Mouse (Mus musculus) intestine, embryonic 15.5 days (tissue): ENCODE results near the gene Slc24a1. TPM values are rescaled to one million over a fixed set of nuclear protein-coding genes. Genes with fewer than 3 reads are reported as not detected.

ENCODE experiments used
- ATAC-seq: fragments of 200-750 bp; cut with Nextera tagmentation; 2 replicates; pipeline ENCODE4 v1.8.0; 2017; ENCODE audit warnings: moderate TSS enrichment, moderate library complexity
- H3K27ac ChIP-seq: fragments of 300-500 bp; sonication (generic); 2 replicates; pipeline ENCODE4 v1.5.1; 2015; ENCODE audit warnings: mild to moderate bottlenecking, inconsistent platforms
- H3K27me3 ChIP-seq: fragments of 300-500 bp; sonication (generic); replicated peaks from 2 replicates; pipeline ENCODE4 v1.6.1; 2015; ENCODE audit warnings: inconsistent platforms
- H3K36me3 ChIP-seq: fragments of 300-500 bp; sonication (generic); 2 replicates; pipeline ENCODE4 v1.6.1; 2015; ENCODE audit warnings: inconsistent platforms
- H3K4me1 ChIP-seq: fragments of 300-500 bp; sonication (generic); replicated peaks from 2 replicates; pipeline ENCODE4 v1.6.1; 2015; ENCODE audit warnings: inconsistent platforms
- H3K4me2 ChIP-seq: fragments of 300-500 bp; sonication (generic); replicated peaks from 2 replicates; pipeline ENCODE4 v1.6.1; 2015; ENCODE audit warnings: mild to moderate bottlenecking, inconsistent platforms
- H3K4me3 ChIP-seq: fragments of 300-500 bp; sonication (generic); replicated peaks from 2 replicates; pipeline ENCODE4 v1.5.1; 2015; ENCODE audit warnings: inconsistent platforms
- H3K9ac ChIP-seq: fragments of 300-500 bp; sonication (generic); 2 replicates; pipeline ENCODE4 v1.6.1; 2015; ENCODE audit warnings: inconsistent platforms
- H3K9me3 ChIP-seq: fragments of 300-500 bp; sonication (generic); 2 replicates; pipeline ENCODE4 v1.6.1; 2016; ENCODE audit warnings: inconsistent platforms
- WGBS: fragments of 180-500 bp; shearing (Covaris S2); methylation state at CpG from one replicate; pipeline ENCODE4 v1.1.7; 2015; 5-methylcytosine and 5-hydroxymethylcytosine counted together
- polyA plus RNA-seq: library from polyadenylated mRNA; unstranded; fragments of >200 nt; fragmentation: Nextera tagmentation; extraction: Ambion mirVana; gene quantifications from 2 replicates; pipeline ENCODE4 v1.2.1, GENCODE M21; 2015

The Slc24a1 gene
- polyA plus RNA-seq, 1 experiment from 2014 or later, result 0.06 TPM

GRCm38 (mm10) chr9:64934015-64934754 lies 17.2 kb downstream of the Slc24a1 start:
- ATAC-seq, result peak; percentile 60
- WGBS, result 35% methylated on average over 15 of the region's 15 CpGs
- peaks cover 6% of the 10 kb centered on the region; the same call in 1 of the 2 replicates for H3K4me1 ChIP-seq
- no peak overlapping the region; the same call in 1 of the 2 replicates for H3K4me2 ChIP-seq
- H3K36me3 ChIP-seq, result no peaks in the 10 kb centered on the region
- no peak overlapping the region for H3K27ac ChIP-seq
- H3K9me3 ChIP-seq, result no peaks in the 10 kb centered on the region
- no peaks in the 10 kb centered on the region for H3K27me3 ChIP-seq
- no peak overlapping the region for H3K4me3 ChIP-seq
- H3K9ac ChIP-seq, result no peak overlapping the region

DNA sequence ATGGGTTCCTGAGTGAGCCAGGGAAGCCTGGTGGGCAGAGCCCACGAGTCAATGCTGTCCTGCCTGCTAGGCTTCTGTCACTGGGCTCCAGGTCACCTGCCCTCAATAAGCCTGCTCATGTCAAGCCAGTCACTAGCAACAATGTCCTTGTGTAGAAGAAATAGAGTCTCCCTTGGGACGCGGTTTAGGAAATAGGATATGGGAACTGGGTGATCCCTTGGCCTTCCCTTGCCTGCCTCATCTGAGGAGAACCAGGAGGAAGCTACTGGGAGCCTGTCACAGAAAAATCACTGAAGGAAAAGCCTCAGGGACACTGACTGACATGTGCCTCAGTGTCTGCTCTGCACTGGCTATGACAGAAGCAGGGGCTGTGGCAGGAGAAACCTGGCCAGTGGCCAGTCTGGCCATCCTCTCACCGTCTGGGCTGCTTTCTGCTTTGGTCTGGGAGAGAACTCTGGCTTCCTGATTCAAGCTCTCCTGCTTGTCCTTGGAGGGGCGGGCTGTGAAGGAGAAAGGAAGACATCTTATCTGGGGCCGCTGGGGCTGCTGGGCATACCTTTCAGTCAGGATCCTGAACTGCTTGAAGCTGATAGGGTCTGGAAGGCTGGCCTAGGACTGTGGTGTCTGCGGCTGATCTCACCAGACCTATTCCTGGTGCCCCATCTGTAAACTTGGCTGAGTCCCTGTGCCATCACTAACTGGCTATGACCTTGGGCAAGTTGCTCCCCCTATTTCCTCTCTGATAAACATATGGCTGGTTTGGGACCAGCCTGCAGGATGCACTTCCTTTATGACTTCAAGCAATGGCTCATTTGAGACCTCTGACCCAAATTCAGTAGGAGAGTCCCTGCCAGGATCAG lies 19.4 kb downstream of the Slc24a1 start:
- no peak overlapping the region for H3K27ac ChIP-seq
- peaks cover 6% of the 10 kb centered on the region; the same call in 1 of the 2 replicates for H3K4me1 ChIP-seq
- H3K4me3 ChIP-seq, result no peak overlapping the region
- H3K4me2 ChIP-seq, result no peak overlapping the region
- no peak overlapping the region for H3K9ac ChIP-seq
- H3K9me3 ChIP-seq, result no peaks in the 10 kb centered on the region
- H3K27me3 ChIP-seq, result no peaks in the 10 kb centered on the region
- WGBS, result 74% methylated on average over 7 of the region's 7 CpGs
- no peak for ATAC-seq
- H3K36me3 ChIP-seq, result no peaks in the 10 kb centered on the region

- Histone ChIP-seq H3K4me1 (peaks cover 6% of the 10 kb centered on the region; the same call in 1 of the 2 replicates), H3K4me2 (no peak overlapping the region), H3K27ac (no peak overlapping the region), H3K9me3 (no peaks in the 10 kb centered on the region), H3K27me3 (no peaks in the 10 kb centered on the region), H3K4me3 (no peak overlapping the region), H3K36me3 (no peaks in the 10 kb centered on the region), H3K9ac (no peak overlapping the region)
- WGBS, result 75% methylated on average over 4 of the region's 4 CpGs
- ATAC-seq, result no peak
These were observed 21.2 kb downstream of the Slc24a1 start for GRCm38 (mm10) chr9:64930256-64930655.

GRCm38 (mm10) chr9:64926201-64926991 lies 25.0 kb downstream of the Slc24a1 start:
- no peak overlapping the region for H3K27ac ChIP-seq
- peak; percentile 62; the same call in 1 of the 2 replicates for ATAC-seq

GRCm38 (mm10) chr9:64925771-64926170 lies 25.6 kb downstream of the Slc24a1 start:
- Histone ChIP-seq H3K4me3 (no peak overlapping the region), H3K36me3 (no peaks in the 10 kb centered on the region), H3K27ac (no peak overlapping the region)

More at GRCm38 (mm10) chr9:64926201-64926991, 25.0 kb downstream of the Slc24a1 start:
- H3K4me3 ChIP-seq, result no peak overlapping the region
- H3K36me3 ChIP-seq, result no peaks in the 10 kb centered on the region
- H3K9ac ChIP-seq, result no peak overlapping the region
- H3K9me3 ChIP-seq, result no peaks in the 10 kb centered on the region
- no peaks in the 10 kb centered on the region for H3K4me1 ChIP-seq
- WGBS, result 70% methylated on average over 8 of the region's 8 CpGs
- H3K4me2 ChIP-seq, result no peak overlapping the region
- H3K27me3 ChIP-seq, result no peaks in the 10 kb centered on the region

GRCm38 (mm10) chr9:64918560-64918959 lies 32.8 kb downstream of the Slc24a1 start:
- peak; percentile 69; the same call in 1 of the 2 replicates for ATAC-seq
- Histone ChIP-seq H3K4me3 (peak overlapping the region; percentile 35), H3K4me2 (peak overlapping the region; percentile 56), H3K27ac (0 out of 2 replicates have a peak overlapping the region, but pooled peaks have one; percentile 2), H3K27me3 (no peaks in the 10 kb centered on the region), H3K9me3 (no peaks in the 10 kb centered on the region), H3K36me3 (no peaks in the 10 kb centered on the region), H3K4me1 (no peaks in the 10 kb centered on the region), H3K9ac (peak overlapping the region; percentile 29; the same call in 1 of the 2 replicates)
- WGBS, result 42% methylated on average over 16 of the region's 16 CpGs

More at GRCm38 (mm10) chr9:64925771-64926170, 25.6 kb downstream of the Slc24a1 start:
- ATAC-seq, result no peak
- Histone ChIP-seq H3K4me2 (no peak overlapping the region), H3K27me3 (no peaks in the 10 kb centered on the region), H3K9ac (no peak overlapping the region), H3K9me3 (no peaks in the 10 kb centered on the region), H3K4me1 (no peaks in the 10 kb centered on the region)
- WGBS, result 84% methylated on average over 5 of the region's 5 CpGs

DNA sequence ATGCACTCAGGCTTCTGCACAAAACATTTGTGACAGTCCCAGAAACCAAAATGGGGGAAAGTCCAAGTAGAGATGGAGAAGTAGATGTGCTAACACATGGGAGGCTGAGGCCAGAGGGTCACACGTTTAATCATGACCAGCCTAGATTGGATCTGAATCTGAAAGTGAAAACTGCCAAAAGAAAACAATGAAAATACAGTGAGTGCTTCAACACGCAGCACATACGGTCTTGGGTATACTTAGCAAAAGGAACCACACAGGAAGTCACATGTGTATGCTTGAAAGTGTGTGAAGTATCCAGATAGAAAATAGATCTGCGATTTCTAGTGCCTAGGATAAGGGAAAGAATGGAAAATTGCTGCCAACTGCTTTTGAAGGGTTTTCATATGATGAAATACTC lies 36.8 kb downstream of the Slc24a1 start:
- no peaks in the 10 kb centered on the region for H3K9me3 ChIP-seq
- 79% methylated on average over 4 of the region's 4 CpGs for WGBS
- H3K9ac ChIP-seq, result no peak overlapping the region
- no peaks in the 10 kb centered on the region for H3K27me3 ChIP-seq
- H3K36me3 ChIP-seq, result no peaks in the 10 kb centered on the region
- no peak overlapping the region for H3K4me3 ChIP-seq
- no peak overlapping the region for H3K4me2 ChIP-seq
- ATAC-seq, result no peak
- H3K4me1 ChIP-seq, result no peaks in the 10 kb centered on the region
- no peak overlapping the region for H3K27ac ChIP-seq

- H3K9ac ChIP-seq, result no peak overlapping the region
- H3K27me3 ChIP-seq, result no peaks in the 10 kb centered on the region
- no peaks in the 10 kb centered on the region for H3K36me3 ChIP-seq
- WGBS, result 62% methylated on average over 2 of the region's 2 CpGs
- ATAC-seq, result peak; percentile 39
- H3K4me1 ChIP-seq, result no peaks in the 10 kb centered on the region
- no peaks in the 10 kb centered on the region for H3K9me3 ChIP-seq
- no peak overlapping the region for H3K4me3 ChIP-seq
- no peak overlapping the region for H3K27ac ChIP-seq
- H3K4me2 ChIP-seq, result no peak overlapping the region
These were observed 37.4 kb downstream of the Slc24a1 start for GRCm38 (mm10) chr9:64913973-64914372.

DNA sequence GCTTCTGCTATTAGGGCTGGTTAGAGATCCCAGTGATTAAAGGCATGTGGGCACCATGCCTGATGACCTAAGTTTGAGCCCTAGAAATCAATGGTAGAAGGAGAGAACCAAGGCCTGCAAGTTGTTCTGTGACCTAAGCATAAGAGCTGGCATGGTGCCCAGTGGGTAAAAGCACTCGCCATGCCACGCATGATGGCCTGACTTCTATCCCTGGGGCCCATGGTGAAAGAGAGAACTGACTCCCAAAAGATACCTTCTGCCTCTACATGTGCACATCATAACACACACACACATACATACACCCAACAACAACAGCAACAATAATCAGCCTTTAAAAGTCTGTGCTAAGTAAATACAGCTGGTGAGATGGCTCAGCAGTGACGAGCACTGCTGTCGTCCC lies 38.0 kb downstream of the Slc24a1 start:
- WGBS, result 95% methylated on average over 4 of the region's 4 CpGs
- no peaks in the 10 kb centered on the region for H3K4me1 ChIP-seq
- H3K27ac ChIP-seq, result no peak overlapping the region
- H3K4me3 ChIP-seq, result no peak overlapping the region
- no peak overlapping the region for H3K9ac ChIP-seq
- no peaks in the 10 kb centered on the region for H3K36me3 ChIP-seq
- no peaks in the 10 kb centered on the region for H3K27me3 ChIP-seq
- no peak for ATAC-seq
- no peak overlapping the region for H3K4me2 ChIP-seq
- H3K9me3 ChIP-seq, result no peaks in the 10 kb centered on the region

GRCm38 (mm10) chr9:64907441-64907840 lies 44.0 kb downstream of the Slc24a1 start:
- Histone ChIP-seq H3K27ac (no peak overlapping the region), H3K27me3 (no peaks in the 10 kb centered on the region), H3K4me1 (no peaks in the 10 kb centered on the region), H3K9me3 (no peaks in the 10 kb centered on the region), H3K9ac (no peak overlapping the region), H3K36me3 (no peaks in the 10 kb centered on the region), H3K4me3 (no peak overlapping the region), H3K4me2 (no peak overlapping the region)
- 90% methylated on average over 3 of the region's 3 CpGs for WGBS
- no peak for ATAC-seq

DNA sequence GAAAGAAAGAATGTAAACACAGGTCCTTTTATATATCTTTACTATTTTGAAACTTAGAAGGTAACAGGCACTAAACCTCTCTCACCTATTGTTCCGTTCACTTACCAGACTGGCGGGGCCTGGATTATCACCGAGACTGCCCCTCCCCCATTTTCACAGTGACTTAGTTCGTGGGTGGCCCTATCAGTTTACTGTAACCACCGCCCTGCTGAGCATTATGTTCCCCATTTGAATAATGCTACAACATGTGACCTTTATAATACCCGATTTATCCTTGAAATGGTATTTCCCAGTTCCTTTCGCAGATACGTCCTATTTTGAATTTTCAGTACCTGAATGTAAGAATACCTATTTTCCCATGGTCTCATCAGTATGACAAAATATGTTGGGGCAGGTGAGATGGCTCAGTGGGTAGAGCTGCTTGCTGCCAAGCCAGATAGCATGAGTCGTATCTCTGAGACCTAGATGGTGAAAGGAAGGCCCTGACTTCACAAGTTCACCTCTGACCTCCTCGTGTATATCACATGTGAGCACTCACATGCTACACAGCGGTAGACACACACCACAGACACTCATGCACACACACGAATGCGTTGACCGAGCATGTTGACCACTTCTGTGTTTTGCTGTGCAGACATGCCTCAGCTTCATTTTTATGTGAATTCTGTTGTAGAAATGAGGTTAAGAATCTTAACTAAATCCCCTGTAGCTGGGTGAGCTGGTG lies 46.3 kb downstream of the Slc24a1 start:
- no peaks in the 10 kb centered on the region for H3K27me3 ChIP-seq
- H3K4me3 ChIP-seq, result no peak overlapping the region
- no peaks in the 10 kb centered on the region for H3K9me3 ChIP-seq
- WGBS, result 85% methylated on average over 14 of the region's 14 CpGs
- H3K27ac ChIP-seq, result no peak overlapping the region
- ATAC-seq, result no peak
- H3K9ac ChIP-seq, result no peak overlapping the region
- no peaks in the 10 kb centered on the region for H3K4me1 ChIP-seq
- no peaks in the 10 kb centered on the region for H3K36me3 ChIP-seq
- no peak overlapping the region for H3K4me2 ChIP-seq
